Mouse (Mus musculus) hindbrain, embryonic 16.5 days (tissue): ENCODE results near the gene Ptgir. TPM values are rescaled to one million over a fixed set of nuclear protein-coding genes. Genes with fewer than 3 reads are reported as not detected.

Experiments
- ATAC-seq: fragments of 200-750 bp; cut with Nextera tagmentation; 2 replicates; pipeline ENCODE4 v1.8.0; 2017; ENCODE audit warnings: moderate TSS enrichment, moderate library complexity
- H3K27ac ChIP-seq: fragments of 300-500 bp; sonication (generic); 2 replicates; pipeline ENCODE4 v1.5.1; 2014; ENCODE audit warnings: low read depth, mild to moderate bottlenecking, control low read depth, low read length, moderate library complexity
- H3K27me3 ChIP-seq: fragments of 300-500 bp; sonication (generic); replicated peaks from 2 replicates; pipeline ENCODE4 v1.6.1; 2014; ENCODE audit warnings: low read length; ENCODE audit not compliant: control insufficient read depth, insufficient read depth
- H3K36me3 ChIP-seq: fragments of 300-500 bp; sonication (generic); 2 replicates; pipeline ENCODE4 v1.6.1; 2014; ENCODE audit warnings: mild to moderate bottlenecking, low read length, moderate library complexity, mixed read lengths; ENCODE audit not compliant: control insufficient read depth, insufficient read depth
- H3K4me1 ChIP-seq: fragments of 300-500 bp; sonication (generic); 2 replicates; pipeline ENCODE4 v1.6.1; 2014; ENCODE audit warnings: low read depth, low read length; ENCODE audit not compliant: control insufficient read depth, insufficient read depth
- H3K4me2 ChIP-seq: fragments of 300-500 bp; sonication (generic); 2 replicates; pipeline ENCODE4 v1.6.1; 2014; ENCODE audit warnings: mild to moderate bottlenecking, low read length, control low read depth, moderate library complexity
- H3K4me3 ChIP-seq: fragments of 300-500 bp; sonication (generic); 2 replicates; pipeline ENCODE4 v1.5.1; 2014; ENCODE audit warnings: mild to moderate bottlenecking, low read length, control low read depth, moderate library complexity
- H3K9ac ChIP-seq: fragments of 300-500 bp; sonication (generic); 2 replicates; pipeline ENCODE4 v1.6.1; 2014; ENCODE audit warnings: low read depth, mild to moderate bottlenecking, control low read depth, low read length, moderate library complexity
- H3K9me3 ChIP-seq: fragments of 300-500 bp; sonication (generic); 2 replicates; pipeline ENCODE4 v1.6.1; 2014; ENCODE audit warnings: mild to moderate bottlenecking, low read length, moderate library complexity; ENCODE audit not compliant: control insufficient read depth
- WGBS: fragments of 180-500 bp; shearing (Covaris S2); extraction: QIAGEN DNeasy Blood & Tissue Kit; methylation state at CpG from one replicate; pipeline ENCODE4 v1.1.7; 2014; 5-methylcytosine and 5-hydroxymethylcytosine counted together
- polyA plus RNA-seq: library from polyadenylated mRNA; unstranded; fragments of >200 nt; fragmentation: Nextera tagmentation; extraction: Ambion mirVana; gene quantifications from 2 replicates; pipeline ENCODE4 v1.2.1, GENCODE M21; 2015

Gene Ptgir
- polyA plus RNA-seq, 1 experiment from 2014 or later, result 0.14 TPM

- Histone ChIP-seq H3K9ac (peak overlapping the region; percentile 98), H3K4me2 (peak overlapping the region; percentile 92), H3K27me3 (no peaks in the 10 kb centered on the region), H3K36me3 (peaks cover 5% of the 10 kb centered on the region), H3K9me3 (no peaks in the 10 kb centered on the region), H3K4me3 (peak overlapping the region; percentile 60), H3K27ac (peak overlapping the region; percentile 99), H3K4me1 (peaks cover 40% of the 10 kb centered on the region)
- no peak for ATAC-seq
- under 1% methylated on average over 49 of the region's 57 CpGs for WGBS
Observed at GRCm38 (mm10) chr7:16923283-16924036, 17.2 kb downstream of the Ptgir start.

DNA sequence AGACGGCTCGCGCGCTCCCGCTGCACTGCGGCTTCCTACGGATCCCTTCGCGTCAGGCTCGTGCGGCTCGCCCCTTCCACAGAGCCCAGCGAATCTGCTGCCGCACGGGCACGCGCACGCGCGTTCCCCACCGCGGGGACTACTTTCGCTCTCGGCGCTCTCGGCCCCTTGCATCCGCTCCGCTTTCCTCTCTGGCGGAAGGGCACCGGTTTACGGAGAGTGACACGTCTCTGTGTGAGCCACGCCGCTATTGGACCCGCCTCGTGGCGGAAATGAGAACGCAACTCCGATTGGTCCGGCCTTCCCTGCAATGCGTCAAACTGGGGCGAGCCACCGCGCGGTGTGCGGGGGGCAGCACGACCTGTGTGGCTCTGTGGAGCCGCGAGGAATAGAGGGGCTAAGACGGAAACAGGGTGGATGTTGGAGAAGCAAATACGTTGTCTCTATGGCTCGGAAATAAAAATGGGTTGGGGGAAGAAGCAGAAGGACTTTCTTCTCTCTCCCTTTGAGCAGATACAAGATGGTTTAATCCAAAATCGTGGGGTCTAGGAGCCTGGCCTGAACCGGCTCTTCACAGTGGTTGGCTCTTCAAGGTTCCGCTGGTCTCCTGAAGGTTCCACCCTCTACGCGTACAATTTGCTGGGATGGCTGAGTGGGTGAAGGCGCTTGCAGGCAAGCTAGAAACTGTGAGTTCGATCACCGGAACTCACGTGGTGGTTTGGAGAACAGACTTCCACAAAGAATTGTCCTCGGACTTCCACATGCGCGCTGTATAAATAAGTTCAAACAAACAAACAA, 17.9 kb downstream of the Ptgir start, which contains the start of gene Calm3:
Calm3 (minus strand) TSS at position 78 of the 798 bp plus-strand sequence.
- peak; percentile 92 for ATAC-seq
- WGBS, result 2% methylated on average over 64 of the region's 64 CpGs
- peak within 1 kb of the TSS; percentile 98 for H3K9ac ChIP-seq

DNA sequence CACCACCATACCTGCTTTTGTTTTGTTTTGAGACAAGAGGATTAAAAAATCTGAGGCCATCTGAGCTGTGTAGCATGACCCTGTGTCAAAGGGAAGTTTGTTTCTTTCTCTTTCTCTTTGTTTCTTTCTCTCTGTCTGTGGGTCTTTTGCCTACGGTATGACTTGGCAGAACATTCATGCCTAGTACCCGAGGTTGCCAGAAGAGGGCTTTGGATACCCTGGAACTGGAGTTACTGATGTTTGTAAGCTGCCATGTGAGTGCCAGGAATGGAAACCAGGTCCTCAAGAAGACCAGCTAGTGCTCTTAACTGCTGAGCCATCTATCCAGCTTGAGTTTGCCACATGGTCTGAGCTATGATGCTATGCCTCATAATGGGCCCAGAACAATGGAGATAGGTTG, 22.1 kb downstream of the Ptgir start:
- Histone ChIP-seq H3K36me3 (no peaks in the 10 kb centered on the region), H3K4me1 (peaks cover 2% of the 10 kb centered on the region; the same call in 1 of the 2 replicates), H3K4me2 (no peak overlapping the region), H3K27ac (no peak overlapping the region), H3K27me3 (no peaks in the 10 kb centered on the region), H3K4me3 (no peak overlapping the region), H3K9ac (no peak overlapping the region), H3K9me3 (no peaks in the 10 kb centered on the region)
- WGBS, result 45% methylated on average over 2 of the region's 2 CpGs
- ATAC-seq, result no peak

More for the DNA sequence above, 17.9 kb downstream of the Ptgir start, which contains the start of gene Calm3:
- peaks cover 32% of the 10 kb centered on the region for H3K4me1 ChIP-seq
- peak within 1 kb of the TSS; percentile 92 for H3K4me2 ChIP-seq
- no peaks in the 10 kb centered on the region for H3K27me3 ChIP-seq
- no peaks in the 10 kb centered on the region for H3K36me3 ChIP-seq
- no peaks in the 10 kb centered on the region for H3K9me3 ChIP-seq
- H3K4me3 ChIP-seq, result peak within 1 kb of the TSS; percentile 60
- peak within 1 kb of the TSS; percentile 99 for H3K27ac ChIP-seq

- no peak for ATAC-seq
- no peaks in the 10 kb centered on the region for H3K36me3 ChIP-seq
- H3K4me1 ChIP-seq, result peaks cover 7% of the 10 kb centered on the region
- WGBS, result 0% methylated on average over 1 of the region's 1 CpGs
- no peaks in the 10 kb centered on the region for H3K27me3 ChIP-seq
- H3K9me3 ChIP-seq, result no peaks in the 10 kb centered on the region
- no peak overlapping the region for H3K4me3 ChIP-seq
- no peak overlapping the region for H3K27ac ChIP-seq
- H3K9ac ChIP-seq, result no peak overlapping the region
- H3K4me2 ChIP-seq, result no peak overlapping the region
Observed at GRCm38 (mm10) chr7:16930850-16931249, 24.6 kb downstream of the Ptgir start.

DNA sequence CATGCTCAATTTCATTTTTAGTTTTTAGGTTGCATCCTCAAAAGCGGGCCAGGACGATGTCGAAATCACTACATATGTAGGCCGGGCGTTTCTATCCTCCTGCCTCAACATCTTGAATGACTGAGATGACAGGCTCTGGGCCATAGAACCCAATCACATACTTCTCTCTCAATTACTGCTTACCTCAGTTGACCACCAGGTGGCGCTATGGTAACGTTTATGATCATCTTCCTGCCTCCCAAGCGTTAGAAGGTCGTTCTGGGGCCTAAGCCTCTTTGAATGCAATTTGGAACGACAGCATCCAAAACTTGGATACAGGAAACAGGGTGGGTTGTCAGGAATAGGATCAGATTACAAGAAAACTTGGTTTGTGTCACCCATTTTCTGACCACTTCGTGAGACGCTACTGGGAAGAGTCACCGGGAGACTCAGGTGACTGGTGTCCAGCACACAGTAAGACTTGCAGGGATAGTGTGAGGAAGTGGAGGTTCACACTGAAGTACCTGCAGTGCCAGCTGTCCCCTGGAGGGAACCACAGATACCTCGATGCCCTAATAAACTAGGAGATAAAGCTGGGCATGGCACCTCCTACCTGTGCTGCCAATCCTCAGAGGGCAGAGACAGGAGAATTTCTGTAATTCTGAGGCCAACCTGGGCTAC, 25.8 kb downstream of the Ptgir start:
- no peak overlapping the region for H3K4me3 ChIP-seq
- H3K4me2 ChIP-seq, result no peak overlapping the region
- H3K27ac ChIP-seq, result peak overlapping the region; percentile 73
- no peaks in the 10 kb centered on the region for H3K9me3 ChIP-seq
- WGBS, result 19% methylated on average over 14 of the region's 14 CpGs
- ATAC-seq, result peak; percentile 73
- H3K9ac ChIP-seq, result no peak overlapping the region
- peaks cover 7% of the 10 kb centered on the region for H3K4me1 ChIP-seq
- no peaks in the 10 kb centered on the region for H3K36me3 ChIP-seq
- no peaks in the 10 kb centered on the region for H3K27me3 ChIP-seq

- H3K9me3 ChIP-seq, result no peaks in the 10 kb centered on the region
- H3K4me2 ChIP-seq, result peak overlapping the region; percentile 30
- no peak overlapping the region for H3K4me3 ChIP-seq
- H3K9ac ChIP-seq, result 0 out of 2 replicates have a peak overlapping the region, but pooled peaks have one; percentile 26
- H3K36me3 ChIP-seq, result no peaks in the 10 kb centered on the region
- peaks cover 7% of the 10 kb centered on the region for H3K4me1 ChIP-seq
- peak overlapping the region; percentile 73 for H3K27ac ChIP-seq
- H3K27me3 ChIP-seq, result no peaks in the 10 kb centered on the region
- WGBS, result 34% methylated on average over 14 of the region's 14 CpGs
- ATAC-seq, result peak; percentile 56
Observed at GRCm38 (mm10) chr7:16932704-16933577, 26.7 kb downstream of the Ptgir start.

- no peak overlapping the region for H3K9ac ChIP-seq
- H3K4me1 ChIP-seq, result peaks cover 25% of the 10 kb centered on the region
- ATAC-seq, result no peak
- H3K9me3 ChIP-seq, result no peaks in the 10 kb centered on the region
- H3K4me2 ChIP-seq, result no peak overlapping the region
- no peaks in the 10 kb centered on the region for H3K36me3 ChIP-seq
- H3K27me3 ChIP-seq, result no peaks in the 10 kb centered on the region
- WGBS, result 55% methylated on average over 4 of the region's 4 CpGs
- H3K4me3 ChIP-seq, result no peak overlapping the region
- H3K27ac ChIP-seq, result no peak overlapping the region
Observed at GRCm38 (mm10) chr7:16937312-16937711, 31.0 kb downstream of the Ptgir start.

- Histone ChIP-seq H3K9ac (no peak overlapping the region), H3K9me3 (no peaks in the 10 kb centered on the region), H3K27ac (peak overlapping the region; percentile 80), H3K4me3 (no peak overlapping the region), H3K36me3 (no peaks in the 10 kb centered on the region), H3K4me1 (peaks cover 25% of the 10 kb centered on the region), H3K27me3 (no peaks in the 10 kb centered on the region), H3K4me2 (peak overlapping the region; percentile 40; the same call in 1 of the 2 replicates)
- WGBS, result 54% methylated on average over 17 of the region's 17 CpGs
- ATAC-seq, result peak; percentile 88
Observed at GRCm38 (mm10) chr7:16938117-16938791, 32.0 kb downstream of the Ptgir start.
